Mouse (Mus musculus): ENCODE measurements around the gene Ttc12. TPM values are rescaled to one million over a fixed set of nuclear protein-coding genes. Genes with fewer than 3 reads are reported as not detected.

Ttc12 gene
- polyA plus RNA-seq, 1 experiment: 7.8 TPM

GRCm38 (mm10) chr9:49499878-49500277, 13.9 kb upstream of the Ttc12 start:
- Histone ChIP-seq H3K4me3 (ENCODE audit: insufficient read depth, low read length) (no peak overlapping the region), H3K27ac (ENCODE audit: insufficient read depth, low read depth, low read length) (no peak overlapping the region), H3K4me1 (ENCODE audit: control insufficient read depth, insufficient read depth, low read length) (no peaks in the 10 kb centered on the region)
- TF ChIP-seq POLR2A (IDR thresholded peaks at IDR 0.05; ENCODE audit: borderline replicate concordance, low read depth, low read length) (no peak), CTCF (IDR thresholded peaks at IDR 0.05; ENCODE audit: low read depth, low read length) (no peak)

GRCm38 (mm10) chr9:49493979-49494649, 8.1 kb upstream of the Ttc12 start:
- Histone ChIP-seq H3K4me1 (ENCODE audit: control insufficient read depth, insufficient read depth, low read length) (no peaks in the 10 kb centered on the region), H3K4me3 (ENCODE audit: insufficient read depth, low read length) (no peak overlapping the region), H3K27ac (ENCODE audit: insufficient read depth, low read depth, low read length) (no peak overlapping the region)
- TF ChIP-seq CTCF (IDR thresholded peaks at IDR 0.05; ENCODE audit: low read depth, low read length): peak; percentile 73
- TF ChIP-seq POLR2A (IDR thresholded peaks at IDR 0.05; ENCODE audit: borderline replicate concordance, low read depth, low read length): no peak

DNA sequence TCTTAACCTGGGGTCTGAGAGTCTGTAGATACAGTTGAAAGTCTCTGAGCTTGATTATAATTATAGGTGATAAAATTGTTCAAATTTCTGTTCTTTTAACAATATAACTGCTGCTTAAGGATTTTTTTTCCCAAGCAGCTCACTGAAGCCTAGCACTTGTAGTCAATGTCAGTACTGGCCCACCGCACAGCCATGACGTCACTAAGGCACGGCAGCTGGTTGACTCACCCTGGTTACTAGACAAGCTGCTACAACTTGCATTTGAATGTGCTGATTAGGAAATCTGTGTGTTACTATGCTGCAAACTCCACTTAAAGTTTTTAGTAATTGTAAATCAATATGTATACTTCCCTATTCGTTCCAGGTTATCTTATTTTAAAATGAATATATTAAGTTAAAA, 4.6 kb upstream of the Ttc12 start:
- no peak overlapping the region for H3K27ac ChIP-seq (ENCODE audit: insufficient read depth, low read depth, low read length)
- no peaks in the 10 kb centered on the region for H3K4me1 ChIP-seq (ENCODE audit: control insufficient read depth, insufficient read depth, low read length)
- no peak overlapping the region for H3K4me3 ChIP-seq (ENCODE audit: insufficient read depth, low read length)
- TF ChIP-seq POLR2A (IDR thresholded peaks at IDR 0.05; ENCODE audit: borderline replicate concordance, low read depth, low read length): no peak
- no peak for TF ChIP-seq CTCF (IDR thresholded peaks at IDR 0.05; ENCODE audit: low read depth, low read length)

DNA sequence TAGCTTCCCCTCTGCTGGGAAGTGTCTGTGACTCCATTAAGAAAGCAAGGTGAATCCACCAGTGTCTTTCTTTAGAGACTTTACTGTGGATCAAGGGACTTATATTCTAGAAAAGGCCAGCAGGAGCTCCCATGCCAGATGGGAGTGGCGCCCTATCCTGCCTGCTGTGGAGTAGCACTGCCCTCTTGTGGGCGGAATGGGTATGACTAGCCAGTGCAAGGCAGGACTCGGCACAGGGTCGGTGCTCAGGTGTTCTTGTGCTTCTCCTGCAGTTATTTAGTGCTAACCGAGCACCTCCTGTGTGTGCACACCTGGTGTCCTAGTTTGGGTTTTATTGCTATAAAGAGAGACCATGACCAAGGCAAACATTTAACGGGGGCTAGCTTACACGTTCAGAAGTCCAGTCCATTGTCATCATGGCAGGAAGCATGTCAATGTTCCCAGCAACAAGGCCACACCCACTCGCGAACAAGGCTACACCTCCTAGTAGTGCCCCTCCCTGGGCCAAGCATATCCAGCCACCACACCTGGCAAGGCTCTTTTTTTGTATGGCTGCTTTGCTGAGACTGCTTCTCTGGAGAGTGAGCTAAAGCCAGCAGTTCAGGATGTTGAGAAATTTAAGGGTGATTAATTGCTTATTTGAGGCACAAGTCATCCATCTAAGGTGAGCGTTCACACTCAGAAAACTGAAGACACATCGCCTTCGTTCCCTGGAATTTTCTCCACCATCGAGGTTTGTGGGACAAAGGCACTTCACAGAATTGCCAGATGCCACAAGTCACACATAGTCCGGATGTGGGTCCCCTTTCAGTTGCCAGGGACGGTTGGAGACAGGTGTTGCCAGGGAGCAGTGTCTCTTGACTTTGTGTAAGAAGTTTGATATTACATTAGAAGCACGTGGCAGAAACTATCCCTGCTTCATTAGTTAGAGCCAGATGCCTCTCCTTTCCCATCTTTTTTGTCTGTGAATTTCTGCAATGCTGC, 3.2 kb upstream of the Ttc12 start:
- no peak overlapping the region for H3K27ac ChIP-seq (ENCODE audit: insufficient read depth, low read depth, low read length)
- H3K4me1 ChIP-seq (ENCODE audit: control insufficient read depth, insufficient read depth, low read length): no peaks in the 10 kb centered on the region
- TF ChIP-seq POLR2A (IDR thresholded peaks at IDR 0.05; ENCODE audit: borderline replicate concordance, low read depth, low read length) (no peak), CTCF (IDR thresholded peaks at IDR 0.05; ENCODE audit: low read depth, low read length) (peak; percentile 89)
- no peak overlapping the region for H3K4me3 ChIP-seq (ENCODE audit: insufficient read depth, low read length)

DNA sequence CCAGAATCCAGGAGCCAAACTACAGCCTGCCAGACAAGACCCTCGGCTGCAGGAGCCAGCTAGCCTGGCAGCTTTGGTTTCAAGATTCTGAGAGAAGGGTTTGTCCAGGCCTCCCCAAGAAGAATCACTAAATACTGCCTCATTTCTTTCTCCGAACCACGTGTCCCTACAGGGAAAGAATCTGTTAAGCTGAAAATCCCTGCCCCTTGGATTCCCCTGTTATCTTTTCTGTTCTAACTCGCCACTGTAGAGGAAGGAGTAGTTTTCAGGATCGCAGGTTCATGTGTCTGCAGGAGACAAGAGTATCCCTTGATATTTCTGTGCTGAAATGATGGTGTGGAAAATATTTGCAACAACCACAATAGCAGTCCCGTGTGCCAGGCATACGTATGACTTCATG, 2.2 kb upstream of the Ttc12 start:
- H3K27ac ChIP-seq (ENCODE audit: insufficient read depth, low read depth, low read length): no peak overlapping the region
- TF ChIP-seq POLR2A (IDR thresholded peaks at IDR 0.05; ENCODE audit: borderline replicate concordance, low read depth, low read length) (no peak), CTCF (IDR thresholded peaks at IDR 0.05; ENCODE audit: low read depth, low read length) (no peak)
- peaks cover 3% of the 10 kb centered on the region; the same call in 1 of the 2 replicates for H3K4me1 ChIP-seq (ENCODE audit: control insufficient read depth, insufficient read depth, low read length)
- no peak overlapping the region for H3K4me3 ChIP-seq (ENCODE audit: insufficient read depth, low read length)

- Histone ChIP-seq H3K4me1 (ENCODE audit: control insufficient read depth, insufficient read depth, low read length) (peaks cover 3% of the 10 kb centered on the region; the same call in 1 of the 2 replicates), H3K27ac (ENCODE audit: insufficient read depth, low read depth, low read length) (no peak overlapping the region), H3K4me3 (ENCODE audit: insufficient read depth, low read length) (no peak overlapping the region)
- no peak for TF ChIP-seq CTCF (IDR thresholded peaks at IDR 0.05; ENCODE audit: low read depth, low read length)
- TF ChIP-seq POLR2A (IDR thresholded peaks at IDR 0.05; ENCODE audit: borderline replicate concordance, low read depth, low read length): no peak
Observed at GRCm38 (mm10) chr9:49487657-49487943, 1.6 kb upstream of the Ttc12 start.

DNA sequence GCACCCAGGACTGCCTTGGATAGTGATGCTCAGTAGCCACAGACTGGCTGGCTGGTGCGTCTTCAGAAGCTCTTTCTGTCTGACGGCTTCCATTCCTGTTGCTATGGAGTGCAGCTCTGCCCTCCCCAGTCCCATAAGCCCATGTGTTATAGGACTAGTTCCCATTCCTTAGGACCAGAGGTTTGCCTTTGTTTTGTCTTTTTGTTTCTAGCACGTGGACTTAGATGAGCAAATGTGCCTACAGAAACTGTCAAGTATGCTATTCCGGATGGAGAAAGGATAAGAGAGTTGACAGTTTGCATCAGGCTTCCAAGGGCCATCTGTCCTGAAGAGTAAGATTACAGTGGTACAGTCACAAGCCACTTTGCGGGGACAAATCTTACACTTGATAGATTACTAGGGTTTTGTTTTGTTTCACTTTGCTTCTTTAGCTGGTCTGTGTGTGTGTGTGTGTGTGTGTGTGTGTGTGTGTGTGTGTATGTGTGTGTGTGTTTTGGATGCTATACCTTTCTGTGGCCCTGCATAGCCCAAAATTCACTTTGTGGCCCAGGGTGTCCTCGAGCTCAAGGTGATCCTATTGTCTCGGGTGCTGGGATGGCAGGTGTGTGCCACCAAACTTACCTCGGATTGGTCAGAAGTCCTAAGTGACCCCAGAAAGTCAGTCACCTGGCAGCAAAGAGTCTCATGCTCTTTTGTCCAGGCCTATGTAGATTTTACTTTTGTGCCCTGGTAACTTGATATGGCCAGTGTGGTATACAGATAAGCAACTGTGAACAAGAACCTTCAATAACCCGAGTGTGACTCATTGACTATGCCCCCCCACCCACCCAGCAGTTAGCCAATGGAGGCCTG, 1.0 kb upstream of the Ttc12 start:
- TF ChIP-seq POLR2A (IDR thresholded peaks at IDR 0.05; ENCODE audit: borderline replicate concordance, low read depth, low read length) (no peak), CTCF (IDR thresholded peaks at IDR 0.05; ENCODE audit: low read depth, low read length) (no peak)
- peaks cover 3% of the 10 kb centered on the region; the same call in 1 of the 2 replicates for H3K4me1 ChIP-seq (ENCODE audit: control insufficient read depth, insufficient read depth, low read length)
- H3K27ac ChIP-seq (ENCODE audit: insufficient read depth, low read depth, low read length): no peak overlapping the region
- H3K4me3 ChIP-seq (ENCODE audit: insufficient read depth, low read length): no peak overlapping the region

DNA sequence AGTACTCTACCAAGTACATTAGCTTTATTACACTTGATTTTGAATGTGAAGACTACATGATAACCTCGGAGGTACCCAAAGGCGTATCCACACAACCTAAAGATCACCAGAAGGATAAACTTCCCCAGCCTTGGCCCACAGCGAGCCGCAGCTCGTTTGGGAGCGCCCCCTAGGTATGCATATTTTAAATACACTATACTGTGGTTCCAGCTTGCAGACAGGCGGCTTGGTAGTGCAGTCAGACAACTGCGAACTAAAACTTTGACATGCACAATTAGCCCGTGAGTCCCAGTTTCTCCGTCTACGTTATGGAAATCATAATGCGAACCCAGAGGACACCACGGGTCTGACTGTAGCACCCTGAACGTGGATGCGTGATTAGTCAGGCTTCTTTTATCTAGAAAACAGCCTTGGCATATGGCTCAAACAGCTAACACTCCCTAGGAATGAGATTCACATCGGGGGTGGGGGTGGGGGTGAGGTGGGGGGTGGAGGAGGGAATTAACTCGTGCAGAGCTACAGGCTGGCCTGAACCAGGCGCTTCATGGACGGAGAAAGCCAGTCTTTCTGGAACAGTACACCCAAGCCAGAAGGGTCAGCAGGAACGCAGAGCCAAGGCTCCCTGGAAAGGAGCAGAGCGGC, 654 bp downstream of the Ttc12 start:
- no peak for TF ChIP-seq POLR2A (IDR thresholded peaks at IDR 0.05; ENCODE audit: borderline replicate concordance, low read depth, low read length)
- peak; percentile 73 for TF ChIP-seq CTCF (IDR thresholded peaks at IDR 0.05; ENCODE audit: low read depth, low read length)
- Histone ChIP-seq H3K27ac (ENCODE audit: insufficient read depth, low read depth, low read length) (no peak overlapping the region), H3K4me1 (ENCODE audit: control insufficient read depth, insufficient read depth, low read length) (peaks cover 3% of the 10 kb centered on the region; the same call in 1 of the 2 replicates), H3K4me3 (ENCODE audit: insufficient read depth, low read length) (peak overlapping the region; percentile 77)

DNA sequence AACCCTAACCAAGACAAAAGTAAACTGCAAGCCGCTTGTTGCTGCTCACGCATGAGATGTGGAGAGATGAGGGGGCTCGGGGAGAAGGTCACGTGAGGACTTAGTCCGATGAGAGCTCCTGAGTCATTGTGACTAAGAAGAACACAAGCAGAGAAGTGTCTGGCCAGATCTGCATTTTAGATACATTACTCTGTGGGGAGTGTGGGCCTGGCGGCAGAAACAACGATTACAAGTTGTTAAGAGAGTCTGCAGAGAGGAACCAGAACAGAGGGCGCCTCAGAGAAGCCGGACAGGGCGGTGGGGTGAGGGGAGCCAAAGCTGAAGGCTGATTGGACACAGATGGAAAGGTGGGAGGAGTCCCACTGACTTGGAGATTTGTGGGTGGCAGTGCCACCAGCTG, 2.7 kb downstream of the Ttc12 start:
- no peak overlapping the region for H3K27ac ChIP-seq (ENCODE audit: insufficient read depth, low read depth, low read length)
- no peak overlapping the region for H3K4me3 ChIP-seq (ENCODE audit: insufficient read depth, low read length)
- no peak for TF ChIP-seq POLR2A (IDR thresholded peaks at IDR 0.05; ENCODE audit: borderline replicate concordance, low read depth, low read length)
- TF ChIP-seq CTCF (IDR thresholded peaks at IDR 0.05; ENCODE audit: low read depth, low read length): no peak
- H3K4me1 ChIP-seq (ENCODE audit: control insufficient read depth, insufficient read depth, low read length): peaks cover 3% of the 10 kb centered on the region; the same call in 1 of the 2 replicates

Measured in bone marrow macrophage, adult 2 months (primary cell).